Mouse (Mus musculus): Measurements from ENCODE around the gene Arid5b. TPM values are rescaled to one million over a fixed set of nuclear protein-coding genes. Genes with fewer than 3 reads are reported as not detected.

Gene Arid5b
- polyA plus RNA-seq (2015; fragmentation: Nextera tagmentation; extraction: Ambion mirVana) = 8.1 and 12.2 TPM in 2 replicates

GRCm38 (mm10) chr10:68278632-68279361 is at the start of gene Arid5b:
Gene Arid5b, minus strand, starts transcription at chr10:68278740.
- no peak for TF ChIP-seq CTCF (IDR thresholded peaks at IDR 0.05; ENCODE audit: low read depth)
- peak; percentile 88 for TF ChIP-seq EP300 (IDR thresholded peaks at IDR 0.05; ENCODE audit: low read depth)
- Histone ChIP-seq H3K4me1 (ENCODE audit: insufficient read depth) (peaks cover 11% of the 10 kb centered on the region), H3K4me3 (ENCODE audit: low read depth, low read length) (peak within 1 kb of the TSS; percentile 57), H3K27ac (ENCODE audit: low read depth) (peak within 1 kb of the TSS; percentile 85), H3K9ac (replicated peaks) (peak within 1 kb of the TSS; percentile 66), H3K27me3 (ENCODE audit: insufficient read depth, low read length) (no peaks in the 10 kb centered on the region), H3K9me3 (ENCODE audit: low read length) (no peaks in the 10 kb centered on the region), H3K36me3 (replicated peaks; ENCODE audit: insufficient read depth, low read length) (no peaks in the 10 kb centered on the region), H3K4me2 (ENCODE audit: low read depth, low read length) (peak within 1 kb of the TSS; percentile 84)
- ATAC-seq (no peak), DNase-seq (peak; percentile 55)
- under 1% methylated on average over 24 of the region's 24 CpGs for WGBS (ENCODE audit: insufficient replicate concordance)

GRCm38 (mm10) chr10:68325378-68325777 is 46.8 kb upstream of the Arid5b start:
- Histone ChIP-seq H3K4me1 (ENCODE audit: insufficient read depth) (no peaks in the 10 kb centered on the region; the same call in 1 of the 2 replicates), H3K4me2 (ENCODE audit: low read depth, low read length) (no peak overlapping the region), H3K27ac (ENCODE audit: low read depth) (0 out of 2 replicates have a peak overlapping the region, but pooled peaks have one; percentile 30), H3K4me3 (ENCODE audit: low read depth, low read length) (no peak overlapping the region), H3K36me3 (replicated peaks; ENCODE audit: insufficient read depth, low read length) (no peaks in the 10 kb centered on the region), H3K9ac (replicated peaks) (no peak overlapping the region), H3K27me3 (ENCODE audit: insufficient read depth, low read length) (no peaks in the 10 kb centered on the region), H3K9me3 (ENCODE audit: low read length) (no peaks in the 10 kb centered on the region)
- ATAC-seq = no peak
- 65% methylated on average over 6 of the region's 6 CpGs for WGBS (ENCODE audit: insufficient replicate concordance)
- DNase-seq = no peak
- TF ChIP-seq CTCF (IDR thresholded peaks at IDR 0.05; ENCODE audit: low read depth) (no peak), EP300 (IDR thresholded peaks at IDR 0.05; ENCODE audit: low read depth) (no peak)

GRCm38 (mm10) chr10:68324061-68324460 is 45.5 kb upstream of the Arid5b start:
- H3K9ac ChIP-seq (replicated peaks) = no peak overlapping the region
- H3K4me1 ChIP-seq (ENCODE audit: insufficient read depth) = no peaks in the 10 kb centered on the region; the same call in 1 of the 2 replicates
- no peaks in the 10 kb centered on the region for H3K27me3 ChIP-seq (ENCODE audit: insufficient read depth, low read length)
- DNase-seq (no peak), ATAC-seq (no peak)
- no peak overlapping the region for H3K27ac ChIP-seq (ENCODE audit: low read depth)
- H3K4me3 ChIP-seq (ENCODE audit: low read depth, low read length) = no peak overlapping the region
- H3K36me3 ChIP-seq (replicated peaks; ENCODE audit: insufficient read depth, low read length) = no peaks in the 10 kb centered on the region
- TF ChIP-seq CTCF (IDR thresholded peaks at IDR 0.05; ENCODE audit: low read depth) (no peak), EP300 (IDR thresholded peaks at IDR 0.05; ENCODE audit: low read depth) (no peak)
- no peak overlapping the region for H3K4me2 ChIP-seq (ENCODE audit: low read depth, low read length)
- WGBS (ENCODE audit: insufficient replicate concordance) = 88% methylated on average over 11 of the region's 11 CpGs
- no peaks in the 10 kb centered on the region for H3K9me3 ChIP-seq (ENCODE audit: low read length)

GRCm38 (mm10) chr10:68323167-68323566 is 44.6 kb upstream of the Arid5b start:
- H3K27me3 ChIP-seq (ENCODE audit: insufficient read depth, low read length) = no peaks in the 10 kb centered on the region
- H3K9ac ChIP-seq (replicated peaks) = no peak overlapping the region
- H3K4me3 ChIP-seq (ENCODE audit: low read depth, low read length) = no peak overlapping the region
- no peak for DNase-seq
- 76% methylated on average over 3 of the region's 3 CpGs for WGBS (ENCODE audit: insufficient replicate concordance)
- H3K36me3 ChIP-seq (replicated peaks; ENCODE audit: insufficient read depth, low read length) = no peaks in the 10 kb centered on the region
- H3K9me3 ChIP-seq (ENCODE audit: low read length) = no peaks in the 10 kb centered on the region
- no peak overlapping the region for H3K4me2 ChIP-seq (ENCODE audit: low read depth, low read length)
- TF ChIP-seq EP300 (IDR thresholded peaks at IDR 0.05; ENCODE audit: low read depth) = no peak
- no peak for TF ChIP-seq CTCF (IDR thresholded peaks at IDR 0.05; ENCODE audit: low read depth)
- ATAC-seq = no peak
- no peak overlapping the region for H3K27ac ChIP-seq (ENCODE audit: low read depth)
- peaks cover 2% of the 10 kb centered on the region; the same call in 1 of the 2 replicates for H3K4me1 ChIP-seq (ENCODE audit: insufficient read depth)

GRCm38 (mm10) chr10:68320986-68321385 is 42.4 kb upstream of the Arid5b start:
- H3K27me3 ChIP-seq (ENCODE audit: insufficient read depth, low read length) = no peaks in the 10 kb centered on the region
- H3K9me3 ChIP-seq (ENCODE audit: low read length) = no peaks in the 10 kb centered on the region
- no peak for TF ChIP-seq EP300 (IDR thresholded peaks at IDR 0.05; ENCODE audit: low read depth)
- no peak for TF ChIP-seq CTCF (IDR thresholded peaks at IDR 0.05; ENCODE audit: low read depth)
- H3K4me3 ChIP-seq (ENCODE audit: low read depth, low read length) = no peak overlapping the region
- no peak overlapping the region for H3K9ac ChIP-seq (replicated peaks)
- peaks cover 2% of the 10 kb centered on the region; the same call in 1 of the 2 replicates for H3K4me1 ChIP-seq (ENCODE audit: insufficient read depth)
- no peak for DNase-seq
- H3K4me2 ChIP-seq (ENCODE audit: low read depth, low read length) = no peak overlapping the region
- 76% methylated on average over 4 of the region's 4 CpGs for WGBS (ENCODE audit: insufficient replicate concordance)
- no peaks in the 10 kb centered on the region for H3K36me3 ChIP-seq (replicated peaks; ENCODE audit: insufficient read depth, low read length)
- no peak overlapping the region for H3K27ac ChIP-seq (ENCODE audit: low read depth)
- no peak for ATAC-seq

GRCm38 (mm10) chr10:68320496-68320895 is 42.0 kb upstream of the Arid5b start:
- H3K4me2 ChIP-seq (ENCODE audit: low read depth, low read length) = no peak overlapping the region
- H3K9ac ChIP-seq (replicated peaks) = no peak overlapping the region
- H3K4me1 ChIP-seq (ENCODE audit: insufficient read depth) = peaks cover 2% of the 10 kb centered on the region; the same call in 1 of the 2 replicates
- ATAC-seq (no peak), DNase-seq (no peak)
- no peaks in the 10 kb centered on the region for H3K27me3 ChIP-seq (ENCODE audit: insufficient read depth, low read length)
- no peaks in the 10 kb centered on the region for H3K9me3 ChIP-seq (ENCODE audit: low read length)
- no peak for TF ChIP-seq EP300 (IDR thresholded peaks at IDR 0.05; ENCODE audit: low read depth)
- no peak for TF ChIP-seq CTCF (IDR thresholded peaks at IDR 0.05; ENCODE audit: low read depth)
- WGBS (ENCODE audit: insufficient replicate concordance) = 76% methylated on average over 5 of the region's 5 CpGs
- H3K4me3 ChIP-seq (ENCODE audit: low read depth, low read length) = no peak overlapping the region
- no peak overlapping the region for H3K27ac ChIP-seq (ENCODE audit: low read depth)
- H3K36me3 ChIP-seq (replicated peaks; ENCODE audit: insufficient read depth, low read length) = no peaks in the 10 kb centered on the region

Measured in liver, postnatal 0 days (tissue).